Mouse (Mus musculus): ENCODE data around the gene Krtap16-1. TPM values are rescaled to one million over a fixed set of nuclear protein-coding genes. Genes with fewer than 3 reads are reported as not detected.

Krtap16-1 gene
- polyA plus RNA-seq, 1 experiment from 2014 or later = 0.15 TPM

Other genes with a start within 250 kb of the Krtap16-1 start
- not detected in 2 replicates for gene Gm11595, start 213.7 kb downstream of the Krtap16-1 start, polyA plus RNA-seq (2015; fragmentation: Nextera tagmentation; extraction: Ambion mirVana)
- gene Krtap4-8, start 205.9 kb downstream of the Krtap16-1 start, polyA plus RNA-seq (2015; fragmentation: Nextera tagmentation; extraction: Ambion mirVana) = not detected in 2 replicates
- gene Krtap4-9, start 201.4 kb downstream of the Krtap16-1 start, polyA plus RNA-seq (2015; fragmentation: Nextera tagmentation; extraction: Ambion mirVana) = not detected in 2 replicates
- gene Gm11596, start 193.1 kb downstream of the Krtap16-1 start, polyA plus RNA-seq (2015; fragmentation: Nextera tagmentation; extraction: Ambion mirVana) = not detected in 2 replicates
- gene Gm11569, start 187.7 kb downstream of the Krtap16-1 start, polyA plus RNA-seq (2015; fragmentation: Nextera tagmentation; extraction: Ambion mirVana) = not detected in 2 replicates
- gene Gm11554, start 182.2 kb downstream of the Krtap16-1 start, polyA plus RNA-seq (2015; fragmentation: Nextera tagmentation; extraction: Ambion mirVana) = not detected in 2 replicates
- gene Krtap4-13, start 176.7 kb downstream of the Krtap16-1 start, polyA plus RNA-seq (2015; fragmentation: Nextera tagmentation; extraction: Ambion mirVana) = not detected in 2 replicates
- gene Gm11564, start 170.9 kb downstream of the Krtap16-1 start, polyA plus RNA-seq (2015; fragmentation: Nextera tagmentation; extraction: Ambion mirVana) = not detected in 2 replicates
- not detected in 2 replicates for gene 2300003K06Rik, start 148.5 kb downstream of the Krtap16-1 start, polyA plus RNA-seq (2015; fragmentation: Nextera tagmentation; extraction: Ambion mirVana)
- not detected in 2 replicates for gene Krtap4-16, start 135.0 kb downstream of the Krtap16-1 start, polyA plus RNA-seq (2015; fragmentation: Nextera tagmentation; extraction: Ambion mirVana)
- gene Gm11568, start 128.7 kb downstream of the Krtap16-1 start, polyA plus RNA-seq (2015; fragmentation: Nextera tagmentation; extraction: Ambion mirVana) = not detected in 2 replicates
- not detected in 2 replicates for gene Gm11559, start 122.1 kb downstream of the Krtap16-1 start, polyA plus RNA-seq (2015; fragmentation: Nextera tagmentation; extraction: Ambion mirVana)
- gene Krtap9-1, start 113.2 kb downstream of the Krtap16-1 start, polyA plus RNA-seq (2015; fragmentation: Nextera tagmentation; extraction: Ambion mirVana) = not detected in 2 replicates
- gene Gm11567, start 107.4 kb downstream of the Krtap16-1 start, polyA plus RNA-seq (2015; fragmentation: Nextera tagmentation; extraction: Ambion mirVana) = not detected in 2 replicates
- gene Krtap31-1, start 78.7 kb downstream of the Krtap16-1 start, polyA plus RNA-seq (2015; fragmentation: Nextera tagmentation; extraction: Ambion mirVana) = not detected in 2 replicates
- gene Gm11565, start 71.8 kb downstream of the Krtap16-1 start, polyA plus RNA-seq (2015; fragmentation: Nextera tagmentation; extraction: Ambion mirVana) = not detected in 2 replicates
- not detected in 2 replicates for gene Krtap31-2, start 50.3 kb downstream of the Krtap16-1 start, polyA plus RNA-seq (2015; fragmentation: Nextera tagmentation; extraction: Ambion mirVana)
- not detected in 2 replicates for gene Krtap9-5, start 38.1 kb downstream of the Krtap16-1 start, polyA plus RNA-seq (2015; fragmentation: Nextera tagmentation; extraction: Ambion mirVana)
- not detected in 2 replicates for gene Krtap29-1, start 7.5 kb downstream of the Krtap16-1 start, polyA plus RNA-seq (2015; fragmentation: Nextera tagmentation; extraction: Ambion mirVana)
- 1.1 and 1.7 TPM in 2 replicates for gene Krtap17-1, start 7.4 kb upstream of the Krtap16-1 start, polyA plus RNA-seq (2015; fragmentation: Nextera tagmentation; extraction: Ambion mirVana)
- not detected in 2 replicates for gene Krt33a, start 29.6 kb upstream of the Krtap16-1 start, polyA plus RNA-seq (2015; fragmentation: Nextera tagmentation; extraction: Ambion mirVana)
- gene Krt33b, start 43.3 kb upstream of the Krtap16-1 start, polyA plus RNA-seq (2015; fragmentation: Nextera tagmentation; extraction: Ambion mirVana) = 0.12 and 0.13 TPM in 2 replicates
- gene Krt34, start 55.0 kb upstream of the Krtap16-1 start, polyA plus RNA-seq (2015; fragmentation: Nextera tagmentation; extraction: Ambion mirVana) = not detected in 2 replicates
- gene Krt31, start 64.0 kb upstream of the Krtap16-1 start, polyA plus RNA-seq (2015; fragmentation: Nextera tagmentation; extraction: Ambion mirVana) = not detected in 2 replicates
- not detected in 2 replicates for gene Krt32, start 101.6 kb upstream of the Krtap16-1 start, polyA plus RNA-seq (2015; fragmentation: Nextera tagmentation; extraction: Ambion mirVana)
- not detected in 2 replicates for gene Krt35, start 109.6 kb upstream of the Krtap16-1 start, polyA plus RNA-seq (2015; fragmentation: Nextera tagmentation; extraction: Ambion mirVana)
- gene Krt36, start 119.0 kb upstream of the Krtap16-1 start, polyA plus RNA-seq (2015; fragmentation: Nextera tagmentation; extraction: Ambion mirVana) = not detected in 2 replicates
- gene Krt13, start 135.0 kb upstream of the Krtap16-1 start, polyA plus RNA-seq (2015; fragmentation: Nextera tagmentation; extraction: Ambion mirVana) = 0.09 and 0.26 TPM in 2 replicates
- 0.69 and 1.0 TPM in 2 replicates for gene Krt15, start 149.3 kb upstream of the Krtap16-1 start, polyA plus RNA-seq (2015; fragmentation: Nextera tagmentation; extraction: Ambion mirVana)
- gene Krt19, start 162.1 kb upstream of the Krtap16-1 start, polyA plus RNA-seq (2015; fragmentation: Nextera tagmentation; extraction: Ambion mirVana) = 2.3 and 3.0 TPM in 2 replicates
- 0.08 TPM in 1 of 2 replicates, not detected in the other for gene Krt9, start 206.6 kb upstream of the Krtap16-1 start, polyA plus RNA-seq (2015; fragmentation: Nextera tagmentation; extraction: Ambion mirVana)
- 0.55 TPM in 1 of 2 replicates, not detected in the other for gene Krt14, start 221.0 kb upstream of the Krtap16-1 start, polyA plus RNA-seq (2015; fragmentation: Nextera tagmentation; extraction: Ambion mirVana)

Measured in hindbrain, embryonic 16.5 days (tissue).